Mouse (Mus musculus) intestine, embryonic 16.5 days (tissue): Measurements from ENCODE around the gene Ltb4r2. TPM values are rescaled to one million over a fixed set of nuclear protein-coding genes. Genes with fewer than 3 reads are reported as not detected.

Experiments used
- ATAC-seq: fragments of 200-750 bp; cut with Nextera tagmentation; 2 replicates; pipeline ENCODE4 v1.8.0; 2017; ENCODE audit warnings: moderate TSS enrichment, moderate library complexity
- H3K27ac ChIP-seq: fragments of 300-500 bp; sonication (generic); 2 replicates; pipeline ENCODE4 v1.5.1; 2014; ENCODE audit warnings: mild to moderate bottlenecking, low read length
- H3K27me3 ChIP-seq: fragments of 300-500 bp; sonication (generic); replicated peaks from 2 replicates; pipeline ENCODE4 v1.6.1; 2014; ENCODE audit warnings: low read length, control low read depth, mixed read lengths; ENCODE audit not compliant: control insufficient read depth, insufficient read depth
- H3K36me3 ChIP-seq: fragments of 300-500 bp; sonication (generic); 2 replicates; pipeline ENCODE4 v1.6.1; 2014; ENCODE audit warnings: low read length, control low read depth; ENCODE audit not compliant: control insufficient read depth, insufficient read depth
- H3K4me1 ChIP-seq: fragments of 300-500 bp; sonication (generic); 2 replicates; pipeline ENCODE4 v1.6.1; 2014; ENCODE audit warnings: low read length, control low read depth, mixed read lengths; ENCODE audit not compliant: control insufficient read depth, insufficient read depth
- H3K4me2 ChIP-seq: fragments of 300-500 bp; sonication (generic); 2 replicates; pipeline ENCODE4 v1.6.1; 2014; ENCODE audit warnings: low read depth, low read length, control low read depth
- H3K4me3 ChIP-seq: fragments of 300-500 bp; sonication (generic); 2 replicates; pipeline ENCODE4 v1.5.1; 2014; ENCODE audit warnings: mild to moderate bottlenecking, low read length
- H3K9ac ChIP-seq: fragments of 300-500 bp; sonication (generic); 2 replicates; pipeline ENCODE4 v1.6.1; 2014; ENCODE audit warnings: low read depth, low read length
- H3K9me3 ChIP-seq: fragments of 300-500 bp; sonication (generic); 2 replicates; pipeline ENCODE4 v1.6.1; 2016; ENCODE audit warnings: low read length, control low read depth; ENCODE audit not compliant: control insufficient read depth
- WGBS: fragments of 180-500 bp; shearing (Covaris S2); extraction: QIAGEN DNeasy Blood & Tissue Kit; methylation state at CpG from one replicate; pipeline ENCODE4 v1.1.7; 2014; 5-methylcytosine and 5-hydroxymethylcytosine counted together
- polyA plus RNA-seq: library from polyadenylated mRNA; unstranded; fragments of >200 nt; fragmentation: Nextera tagmentation; extraction: Ambion mirVana; gene quantifications from 2 replicates; pipeline ENCODE4 v1.2.1, GENCODE M21; 2015

Gene Ltb4r2
- polyA plus RNA-seq, 1 experiment from 2014 or later: 0.35 TPM

DNA sequence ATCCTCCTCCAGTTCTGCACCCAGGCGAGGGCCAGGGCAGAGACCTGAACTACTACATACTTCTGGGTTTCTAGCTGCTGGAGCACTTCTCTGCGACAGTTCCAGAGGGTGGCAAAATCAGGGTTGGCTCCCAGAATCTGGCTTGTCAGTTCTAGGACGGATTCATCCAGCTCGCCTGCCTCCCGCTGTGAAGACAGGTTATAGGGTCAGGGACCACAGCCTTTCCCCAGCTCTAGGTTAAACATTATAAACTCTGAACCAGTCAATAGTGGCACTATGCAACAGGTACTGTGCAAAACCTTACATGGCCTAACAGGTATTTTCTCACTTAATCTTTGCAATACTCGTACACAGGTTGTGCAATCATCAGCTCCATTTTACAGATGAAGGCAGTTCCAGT is 40.2 kb upstream of the Ltb4r2 start:
- peak overlapping the region; percentile 83 for H3K4me3 ChIP-seq
- H3K27ac ChIP-seq: peak overlapping the region; percentile 92; the same call in 1 of the 2 replicates
- WGBS: 70% methylated on average over 6 of the region's 6 CpGs
- no peaks in the 10 kb centered on the region for H3K9me3 ChIP-seq
- peaks cover 3% of the 10 kb centered on the region; the same call in 1 of the 2 replicates for H3K4me1 ChIP-seq
- peak overlapping the region; percentile 64 for H3K4me2 ChIP-seq
- H3K27me3 ChIP-seq: no peaks in the 10 kb centered on the region
- no peak for ATAC-seq
- H3K36me3 ChIP-seq: 0 out of 2 replicates have a peak, but pooled peaks cover 2% of the 10 kb centered on the region
- H3K9ac ChIP-seq: peak overlapping the region; percentile 91; the same call in 1 of the 2 replicates

DNA sequence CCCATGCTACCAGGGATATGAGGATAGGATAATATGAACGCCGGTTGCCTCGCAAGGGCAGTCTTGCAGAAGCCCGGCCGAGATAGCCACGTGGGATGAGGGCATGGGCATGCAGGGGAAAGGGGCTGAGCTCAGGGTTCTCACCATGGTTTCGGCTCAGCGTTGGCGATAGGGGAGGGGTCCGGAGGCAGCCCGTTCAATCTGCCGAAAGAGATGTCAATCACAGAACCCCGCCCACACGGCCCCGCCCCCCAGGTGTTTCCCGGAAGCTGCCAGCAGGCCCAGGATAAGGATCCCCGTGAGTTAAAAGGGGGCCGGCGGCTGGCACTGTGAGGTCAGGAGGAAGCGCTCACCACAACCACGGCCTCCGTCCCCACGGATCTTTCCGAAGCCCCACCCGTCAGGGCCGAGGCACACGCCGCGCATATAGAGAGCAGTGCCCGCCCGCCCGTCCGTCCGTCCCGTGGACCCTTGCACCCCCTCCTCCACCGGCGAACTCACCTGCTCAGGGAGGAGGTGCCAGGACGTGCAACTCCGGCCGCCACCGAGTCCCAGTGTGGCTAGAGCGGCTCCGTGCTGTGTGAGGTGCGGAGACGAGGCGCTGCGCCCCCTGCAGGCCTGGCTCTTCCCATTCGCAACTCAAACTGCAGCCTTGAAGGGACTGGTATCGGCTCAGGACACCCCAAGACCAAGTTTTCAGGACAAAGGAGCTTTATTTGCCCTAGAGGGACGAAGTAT is 39.4 kb upstream of the Ltb4r2 start, which contains the start of gene Rabggta:
TSS of gene Rabggta (minus strand) at position 564 of the 738 bp plus-strand sequence.
- peak within 1 kb of the TSS; percentile 91 for H3K9ac ChIP-seq
- peak within 1 kb of the TSS; percentile 64 for H3K4me2 ChIP-seq
- peak within 1 kb of the TSS; percentile 83 for H3K4me3 ChIP-seq
- under 1% methylated on average over 49 of the region's 50 CpGs for WGBS
- 0 out of 2 replicates have a peak, but pooled peaks cover 2% of the 10 kb centered on the region for H3K36me3 ChIP-seq
- H3K27me3 ChIP-seq: no peaks in the 10 kb centered on the region
- H3K27ac ChIP-seq: peak within 1 kb of the TSS; percentile 92
- H3K9me3 ChIP-seq: no peaks in the 10 kb centered on the region
- ATAC-seq: peak; percentile 97
- peaks cover 3% of the 10 kb centered on the region; the same call in 1 of the 2 replicates for H3K4me1 ChIP-seq

DNA sequence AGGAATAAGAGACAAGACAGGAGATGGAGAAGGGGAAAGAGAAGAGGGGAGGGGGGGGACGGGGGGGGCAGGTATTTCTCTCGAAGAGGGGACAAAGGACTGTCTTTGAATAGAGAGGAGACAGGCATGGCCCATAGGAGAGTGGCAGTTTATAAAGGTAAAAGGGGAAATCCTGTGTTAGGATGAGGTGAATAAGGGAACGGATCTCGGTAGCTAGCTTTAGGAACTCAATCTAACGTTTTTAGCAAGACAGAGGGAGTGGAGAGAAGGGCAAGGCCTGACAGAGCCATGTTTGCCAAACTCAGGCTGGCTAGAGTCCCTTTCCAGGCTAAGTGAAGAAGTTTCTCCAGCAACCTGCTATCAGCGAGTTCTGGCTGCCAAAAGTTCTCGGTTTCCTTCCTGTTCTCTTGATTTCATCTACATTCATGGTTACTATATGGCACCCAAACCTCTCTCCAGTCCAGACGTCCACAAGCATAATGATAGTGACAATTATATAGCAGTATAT is 38.7 kb upstream of the Ltb4r2 start:
- H3K27ac ChIP-seq: no peak overlapping the region
- no peak; the same call in 1 of the 2 replicates for ATAC-seq
- H3K36me3 ChIP-seq: 0 out of 2 replicates have a peak, but pooled peaks cover 2% of the 10 kb centered on the region
- peak overlapping the region; percentile 91 for H3K9ac ChIP-seq
- no peaks in the 10 kb centered on the region for H3K27me3 ChIP-seq
- 51% methylated on average over 8 of the region's 8 CpGs for WGBS
- peaks cover 3% of the 10 kb centered on the region; the same call in 1 of the 2 replicates for H3K4me1 ChIP-seq
- no peaks in the 10 kb centered on the region for H3K9me3 ChIP-seq
- H3K4me2 ChIP-seq: peak overlapping the region; percentile 64
- H3K4me3 ChIP-seq: peak overlapping the region; percentile 83

DNA sequence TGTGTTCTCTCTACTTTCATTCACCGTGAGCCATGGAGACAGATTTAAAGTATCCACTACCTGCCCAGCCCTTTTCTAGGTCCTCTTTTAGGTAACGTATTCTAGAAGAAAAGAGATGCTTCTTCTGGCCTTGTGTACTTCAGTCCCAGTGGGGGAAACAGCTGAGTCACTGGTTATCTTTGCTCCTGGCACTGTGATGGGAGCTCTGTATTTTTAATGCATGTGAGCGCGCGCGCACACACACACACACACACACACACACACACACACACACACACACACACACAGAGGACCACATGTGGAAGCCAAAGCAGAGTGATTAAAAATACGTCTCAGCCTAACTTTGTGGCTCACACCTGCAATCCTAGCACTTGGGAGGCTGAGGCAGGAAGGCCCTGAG is 37.8 kb upstream of the Ltb4r2 start:
- Histone ChIP-seq H3K36me3 (no peaks in the 10 kb centered on the region), H3K9ac (no peak overlapping the region), H3K4me3 (no peak overlapping the region), H3K9me3 (no peaks in the 10 kb centered on the region), H3K4me2 (no peak overlapping the region), H3K27me3 (no peaks in the 10 kb centered on the region), H3K27ac (no peak overlapping the region), H3K4me1 (peaks cover 3% of the 10 kb centered on the region; the same call in 1 of the 2 replicates)
- no peak for ATAC-seq
- WGBS: 95% methylated on average over 7 of the region's 7 CpGs

DNA sequence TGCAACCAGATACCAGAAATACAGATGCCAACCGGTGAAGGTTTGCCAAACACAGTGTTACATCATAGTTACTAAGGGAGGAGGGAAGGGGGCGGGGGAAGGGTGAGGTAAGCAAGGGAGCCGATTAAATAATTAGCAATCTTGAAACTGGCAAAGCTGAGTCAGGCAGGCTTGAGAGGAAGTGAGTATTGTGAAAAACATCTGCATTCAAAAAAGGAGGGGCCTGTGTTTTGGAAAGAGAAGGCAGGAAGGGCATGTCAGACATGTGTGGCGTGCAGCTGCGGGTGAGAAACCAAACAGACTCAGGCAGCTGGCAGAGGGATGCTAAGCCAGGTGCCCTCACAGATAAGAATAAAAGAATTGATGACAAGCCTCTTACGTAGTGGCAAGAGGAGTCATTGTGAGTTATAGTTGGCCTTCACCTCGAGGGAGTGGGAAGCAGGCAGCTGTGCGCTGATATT is 36.8 kb upstream of the Ltb4r2 start:
- no peak for ATAC-seq
- WGBS: 53% methylated on average over 8 of the region's 8 CpGs

DNA sequence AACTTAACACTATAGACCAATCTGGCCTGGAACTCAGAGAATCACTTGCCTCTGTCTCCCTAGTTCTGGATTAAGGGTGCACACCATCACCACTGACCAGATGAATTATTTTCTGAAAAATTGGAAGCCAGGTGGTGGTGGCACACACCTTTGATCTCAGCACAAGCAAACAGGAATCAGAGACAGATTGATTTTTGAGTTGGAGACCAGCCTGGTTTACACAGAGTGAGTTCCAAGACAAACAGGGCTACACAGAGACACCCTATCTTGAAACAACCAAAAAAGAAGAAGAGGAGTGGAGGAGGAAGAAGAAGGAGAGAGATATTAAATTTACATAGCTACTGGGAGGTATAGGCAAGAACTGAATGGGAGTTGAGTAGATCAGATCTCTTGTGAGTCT is 35.0 kb upstream of the Ltb4r2 start:
- no peak overlapping the region for H3K4me3 ChIP-seq
- no peaks in the 10 kb centered on the region; the same call in 1 of the 2 replicates for H3K27me3 ChIP-seq
- H3K4me2 ChIP-seq: no peak overlapping the region
- H3K4me1 ChIP-seq: peaks cover 3% of the 10 kb centered on the region; the same call in 1 of the 2 replicates
- no peak for ATAC-seq
- no peaks in the 10 kb centered on the region for H3K36me3 ChIP-seq
- no peaks in the 10 kb centered on the region for H3K9me3 ChIP-seq
- no peak overlapping the region for H3K9ac ChIP-seq
- no peak overlapping the region for H3K27ac ChIP-seq

More for the DNA sequence above, 36.8 kb upstream of the Ltb4r2 start:
- H3K4me3 ChIP-seq: no peak overlapping the region
- H3K9me3 ChIP-seq: no peaks in the 10 kb centered on the region
- H3K27ac ChIP-seq: no peak overlapping the region
- no peaks in the 10 kb centered on the region for H3K27me3 ChIP-seq
- H3K9ac ChIP-seq: no peak overlapping the region
- no peaks in the 10 kb centered on the region for H3K36me3 ChIP-seq
- peaks cover 3% of the 10 kb centered on the region; the same call in 1 of the 2 replicates for H3K4me1 ChIP-seq
- H3K4me2 ChIP-seq: no peak overlapping the region

DNA sequence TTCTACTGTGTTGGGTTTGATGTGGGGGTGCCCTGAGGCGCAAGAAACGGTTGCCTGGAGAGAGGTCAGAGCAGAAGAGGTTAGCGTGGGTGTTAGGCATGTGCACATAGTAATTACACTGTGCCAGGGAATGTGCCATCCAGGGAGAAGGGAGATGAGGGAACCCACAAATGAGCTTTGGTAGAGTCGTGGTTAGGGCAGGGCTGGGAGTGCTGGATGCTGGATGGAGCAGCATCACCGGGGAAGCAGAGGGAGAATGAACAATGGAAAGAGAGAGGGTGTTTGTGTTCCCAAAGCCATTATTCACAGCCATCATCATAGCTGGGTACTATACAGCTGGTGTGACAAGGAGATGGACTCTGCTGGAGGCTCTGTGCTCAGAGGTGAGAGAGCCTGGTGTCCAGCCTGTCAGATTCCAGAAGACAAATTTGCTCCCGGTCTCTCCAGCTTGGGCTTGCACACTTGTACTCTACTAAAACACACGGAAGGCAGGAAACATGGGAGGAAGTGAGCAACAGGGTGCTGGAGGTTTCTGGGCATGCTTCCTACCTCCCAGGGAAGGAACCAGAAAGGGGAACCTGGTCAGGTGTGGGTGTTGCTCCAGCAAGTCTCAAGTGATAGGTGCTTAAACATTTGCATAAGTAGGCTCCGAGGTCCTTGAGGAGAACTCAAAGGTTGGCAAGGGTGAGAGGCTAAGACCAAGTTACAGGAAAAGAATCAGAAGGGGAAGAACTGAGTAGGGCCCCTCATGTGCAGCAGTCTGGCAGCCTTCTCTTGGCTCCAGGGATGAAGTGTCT is 33.1 kb upstream of the Ltb4r2 start:
- no peak overlapping the region for H3K9ac ChIP-seq
- ATAC-seq: no peak
- H3K27me3 ChIP-seq: no peaks in the 10 kb centered on the region; the same call in 1 of the 2 replicates
- H3K4me2 ChIP-seq: no peak overlapping the region
- H3K9me3 ChIP-seq: no peaks in the 10 kb centered on the region
- no peaks in the 10 kb centered on the region for H3K4me1 ChIP-seq
- H3K4me3 ChIP-seq: no peak overlapping the region
- no peak overlapping the region for H3K27ac ChIP-seq
- 55% methylated on average over 8 of the region's 8 CpGs for WGBS
- no peaks in the 10 kb centered on the region for H3K36me3 ChIP-seq

DNA sequence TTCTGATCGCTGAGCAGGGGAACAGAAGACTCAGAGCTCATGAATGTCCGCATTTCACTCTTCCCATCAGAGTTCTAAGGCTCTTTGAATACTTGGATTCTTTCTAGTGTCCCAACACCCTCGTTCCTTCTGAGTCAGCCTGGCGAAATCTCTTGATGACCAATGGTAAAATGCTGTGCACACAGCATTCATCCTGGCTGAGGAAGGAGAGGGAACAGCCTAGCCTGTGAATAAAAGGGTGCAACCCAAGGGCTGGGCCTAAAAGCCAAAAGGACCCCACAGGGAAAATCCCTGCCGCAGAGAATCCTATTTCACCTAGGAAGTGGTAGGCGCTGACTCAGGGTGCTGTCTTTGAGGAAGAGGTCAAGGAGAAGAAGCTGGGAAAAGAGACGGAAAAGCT is 31.1 kb upstream of the Ltb4r2 start:
- Histone ChIP-seq H3K27ac (no peak overlapping the region), H3K9me3 (no peaks in the 10 kb centered on the region), H3K4me3 (no peak overlapping the region), H3K4me1 (peaks cover 5% of the 10 kb centered on the region; the same call in 1 of the 2 replicates), H3K27me3 (no peaks in the 10 kb centered on the region; the same call in 1 of the 2 replicates), H3K36me3 (no peaks in the 10 kb centered on the region), H3K4me2 (no peak overlapping the region), H3K9ac (no peak overlapping the region)
- no peak for ATAC-seq
- WGBS: 81% methylated on average over 7 of the region's 7 CpGs

DNA sequence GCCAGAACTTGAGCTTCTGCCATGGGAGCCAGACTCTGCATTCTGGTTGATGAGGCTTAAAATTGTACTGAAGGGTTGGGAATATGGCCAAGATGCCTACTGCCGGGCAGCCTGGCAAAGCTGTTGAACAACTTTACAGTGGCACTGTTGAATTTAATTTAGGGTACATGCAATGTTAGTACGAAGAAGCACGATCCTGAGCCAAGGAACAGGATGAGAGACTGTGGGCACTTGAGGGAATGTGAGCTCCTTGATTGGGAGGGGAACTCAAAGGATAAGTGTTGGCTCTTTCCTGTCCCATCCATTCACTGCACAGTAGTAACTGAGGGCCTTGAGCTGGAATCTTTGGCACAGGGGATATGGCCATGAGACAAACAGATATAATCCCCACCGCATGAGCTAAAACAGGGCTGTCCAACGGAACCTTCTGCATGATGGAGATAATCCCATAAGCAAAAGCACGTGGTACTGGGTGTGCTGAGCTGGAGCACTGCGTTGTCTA is 30.6 kb upstream of the Ltb4r2 start:
- H3K27me3 ChIP-seq: no peaks in the 10 kb centered on the region; the same call in 1 of the 2 replicates
- ATAC-seq: no peak

More for the DNA sequence above, 30.6 kb upstream of the Ltb4r2 start:
- Histone ChIP-seq H3K27ac (no peak overlapping the region), H3K4me2 (no peak overlapping the region), H3K4me3 (no peak overlapping the region), H3K4me1 (peaks cover 6% of the 10 kb centered on the region), H3K9me3 (no peaks in the 10 kb centered on the region), H3K36me3 (no peaks in the 10 kb centered on the region), H3K9ac (no peak overlapping the region)
- 81% methylated on average over 7 of the region's 7 CpGs for WGBS
